Mouse (Mus musculus) hindbrain, embryonic 11.5 days (tissue): ENCODE measurements around the gene Shc4. TPM values are rescaled to one million over a fixed set of nuclear protein-coding genes. Genes with fewer than 3 reads are reported as not detected.

Source experiments
- ATAC-seq: fragments of 200-750 bp; cut with Nextera tagmentation; 2 replicates; pipeline ENCODE4 v1.8.0; 2017; ENCODE audit warnings: mild to moderate bottlenecking, moderate TSS enrichment, moderate library complexity; ENCODE audit not compliant: low FRiP score
- DNase-seq: peaks from one replicate; pipeline ENCODE4 v3.0.0-alpha.2; 2015; ENCODE audit warnings: low spot score
- H3K27ac ChIP-seq: fragments of 300-500 bp; sonication (generic); 2 replicates; pipeline ENCODE4 v1.5.1; 2014; ENCODE audit warnings: mild to moderate bottlenecking, low read depth, low read length
- H3K27me3 ChIP-seq: fragments of 300-500 bp; sonication (generic); 2 replicates; pipeline ENCODE4 v1.6.1; 2014; ENCODE audit warnings: mild to moderate bottlenecking, low read length, moderate library complexity, mixed read lengths; ENCODE audit not compliant: control insufficient read depth, insufficient read depth
- H3K36me3 ChIP-seq: fragments of 300-500 bp; sonication (generic); 2 replicates; pipeline ENCODE4 v1.6.1; 2014; ENCODE audit warnings: mild to moderate bottlenecking, low read length, moderate library complexity, mixed read lengths; ENCODE audit not compliant: control insufficient read depth, insufficient read depth
- H3K4me1 ChIP-seq: fragments of 300-500 bp; sonication (generic); replicated peaks from 2 replicates; pipeline ENCODE4 v1.6.1; 2014; ENCODE audit warnings: low read length, mixed read lengths; ENCODE audit not compliant: control insufficient read depth, insufficient read depth
- H3K4me2 ChIP-seq: fragments of 300-500 bp; sonication (generic); replicated peaks from 2 replicates; pipeline ENCODE4 v1.6.1; 2014; ENCODE audit warnings: mild to moderate bottlenecking, low read depth, low read length
- H3K4me3 ChIP-seq: fragments of 300-500 bp; sonication (generic); 2 replicates; pipeline ENCODE4 v1.5.1; 2014; ENCODE audit warnings: low read depth, low read length
- H3K9ac ChIP-seq: fragments of 300-500 bp; sonication (generic); 2 replicates; pipeline ENCODE4 v1.6.1; 2014; ENCODE audit warnings: low read depth, low read length
- H3K9me3 ChIP-seq: fragments of 300-500 bp; sonication (generic); 2 replicates; pipeline ENCODE4 v1.6.1; 2016; ENCODE audit warnings: low read length; ENCODE audit not compliant: control insufficient read depth
- WGBS: fragments of 180-500 bp; shearing (Covaris S2); extraction: QIAGEN DNeasy Blood & Tissue Kit; methylation state at CpG from one replicate; pipeline ENCODE4 v1.1.7; 2014; 5-methylcytosine and 5-hydroxymethylcytosine counted together
- polyA plus RNA-seq: library from polyadenylated mRNA; unstranded; fragments of >200 nt; fragmentation: Nextera tagmentation; extraction: Ambion mirVana; gene quantifications from 2 replicates; pipeline ENCODE4 v1.2.1, GENCODE M21; 2014

Gene Shc4
- polyA plus RNA-seq, 1 experiment from 2014 or later: 1.8 TPM

DNA sequence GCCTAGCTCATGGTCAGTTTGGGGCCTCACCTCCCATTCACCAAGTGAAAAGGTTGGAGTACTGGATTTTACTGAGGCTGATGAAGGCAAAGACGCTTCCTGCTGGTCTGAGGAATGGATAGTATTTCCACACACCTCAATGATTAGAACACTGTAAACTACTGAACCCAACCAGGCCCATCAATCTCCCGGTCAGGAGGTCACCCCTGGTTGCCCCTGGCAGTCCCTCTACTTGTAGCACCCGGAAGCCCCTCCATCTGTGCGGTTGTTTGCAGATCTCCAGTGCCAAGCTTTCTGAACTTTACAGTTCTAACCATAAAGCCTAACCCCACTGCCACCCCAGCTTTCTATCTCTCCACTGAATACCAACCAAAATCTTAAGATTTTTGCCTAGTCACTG is 62.8 kb downstream of the Shc4 start:
- no peak for DNase-seq
- no peaks in the 10 kb centered on the region for H3K27me3 ChIP-seq
- 70% methylated on average over 4 of the region's 4 CpGs for WGBS
- H3K4me2 ChIP-seq: no peak overlapping the region
- ATAC-seq: no peak
- H3K9ac ChIP-seq: no peak overlapping the region
- no peaks in the 10 kb centered on the region for H3K36me3 ChIP-seq
- H3K27ac ChIP-seq: no peak overlapping the region
- H3K9me3 ChIP-seq: no peaks in the 10 kb centered on the region
- no peaks in the 10 kb centered on the region for H3K4me1 ChIP-seq
- H3K4me3 ChIP-seq: no peak overlapping the region

DNA sequence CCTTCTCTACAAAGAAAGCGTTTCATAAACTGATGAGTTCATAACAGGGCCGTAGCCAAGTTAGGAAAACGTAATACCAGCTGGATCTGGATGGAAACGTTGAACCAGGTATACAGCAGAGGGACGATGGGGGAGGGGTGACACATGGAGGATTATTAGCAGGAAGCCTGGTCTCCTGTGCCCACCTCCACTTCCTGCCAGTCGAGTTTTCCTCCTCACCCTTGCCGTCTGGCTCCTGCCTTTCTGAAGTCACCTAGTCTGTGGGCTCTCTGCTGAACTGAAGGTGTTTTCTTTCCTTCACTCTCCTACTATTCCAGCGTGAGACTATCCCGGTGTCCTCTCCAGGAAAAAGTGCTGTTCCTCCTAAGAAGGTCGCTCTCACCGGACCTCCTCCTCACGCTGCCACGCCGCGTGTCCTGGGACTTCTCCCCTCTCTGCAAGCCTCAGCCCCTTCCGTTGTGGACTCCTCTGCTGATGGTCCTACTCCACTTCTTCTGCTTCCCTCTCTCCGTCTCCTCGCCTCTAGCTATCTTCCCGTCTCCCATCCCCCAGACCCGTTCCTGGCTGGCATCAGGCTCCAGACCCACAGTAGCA is 63.3 kb downstream of the Shc4 start:
- Histone ChIP-seq H3K9me3 (no peaks in the 10 kb centered on the region), H3K27ac (no peak overlapping the region), H3K4me2 (peak overlapping the region; percentile 17), H3K27me3 (no peaks in the 10 kb centered on the region), H3K4me1 (no peaks in the 10 kb centered on the region), H3K9ac (no peak overlapping the region), H3K36me3 (no peaks in the 10 kb centered on the region), H3K4me3 (no peak overlapping the region)
- 36% methylated on average over 20 of the region's 20 CpGs for WGBS
- peak; percentile 43 for DNase-seq
- ATAC-seq: peak; percentile 47; the same call in 1 of the 2 replicates

DNA sequence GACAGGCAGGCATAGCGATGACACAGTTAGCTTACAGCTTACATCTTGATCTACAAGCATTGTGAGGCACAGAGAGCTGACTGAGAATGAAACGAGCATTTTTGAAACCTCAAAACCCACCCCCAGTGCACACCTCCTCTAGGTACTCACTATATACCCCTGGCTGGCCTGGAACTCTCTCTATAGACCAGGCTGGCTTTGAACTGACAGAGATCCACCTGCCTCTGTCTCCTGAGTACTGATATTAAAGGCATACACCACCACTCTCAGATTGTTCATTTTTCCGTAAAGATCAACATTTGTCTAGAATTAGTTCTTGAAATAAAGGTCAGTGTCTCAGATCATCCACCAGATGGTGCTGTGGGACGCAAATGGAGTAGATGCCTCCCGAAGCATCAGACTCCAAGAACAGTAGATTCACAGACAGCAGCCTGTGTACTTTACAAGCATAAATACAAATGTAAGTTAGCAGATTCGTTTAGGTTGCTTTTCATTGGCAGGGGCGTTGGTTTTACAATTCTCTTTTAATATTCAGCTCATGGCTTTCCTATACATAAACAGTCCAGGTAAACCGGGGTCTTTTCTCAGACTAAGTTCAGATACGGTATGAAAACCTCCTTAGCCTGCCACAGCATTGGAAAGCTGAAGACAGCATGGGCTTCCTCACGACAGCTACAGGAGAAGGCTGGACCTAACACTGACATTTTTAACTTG is 64.0 kb downstream of the Shc4 start:
- Histone ChIP-seq H3K4me1 (no peaks in the 10 kb centered on the region), H3K9me3 (no peaks in the 10 kb centered on the region), H3K36me3 (no peaks in the 10 kb centered on the region), H3K4me3 (no peak overlapping the region), H3K9ac (no peak overlapping the region), H3K4me2 (peak overlapping the region; percentile 17), H3K27ac (no peak overlapping the region), H3K27me3 (no peaks in the 10 kb centered on the region)
- ATAC-seq (peak; percentile 72), DNase-seq (peak; percentile 82)
- WGBS: 17% methylated on average over 10 of the region's 10 CpGs

DNA sequence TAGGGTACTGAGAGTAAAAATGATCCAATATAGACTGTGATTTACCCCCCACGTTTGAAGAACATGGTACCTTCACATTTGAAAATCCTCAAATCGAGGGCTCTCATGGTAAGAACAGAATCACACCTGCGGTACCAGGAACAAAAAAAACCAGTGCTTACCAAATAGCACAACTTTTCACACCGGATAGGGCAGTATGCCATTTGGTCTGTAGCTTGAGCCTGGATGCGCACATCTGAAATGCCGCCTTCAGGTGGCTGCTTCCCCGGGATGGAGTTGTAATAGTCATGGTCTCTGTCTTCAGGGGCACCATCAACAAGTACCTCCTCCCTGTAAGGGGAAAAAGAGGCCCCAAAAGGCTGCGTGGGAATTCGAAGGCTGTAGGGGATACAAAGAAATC is 68.6 kb downstream of the Shc4 start:
- no peak for DNase-seq
- WGBS: 90% methylated on average over 9 of the region's 9 CpGs
- Histone ChIP-seq H3K36me3 (no peaks in the 10 kb centered on the region), H3K9me3 (no peaks in the 10 kb centered on the region), H3K4me3 (no peak overlapping the region), H3K4me1 (no peaks in the 10 kb centered on the region), H3K27me3 (no peaks in the 10 kb centered on the region), H3K27ac (no peak overlapping the region), H3K9ac (no peak overlapping the region), H3K4me2 (no peak overlapping the region)
- ATAC-seq: no peak

DNA sequence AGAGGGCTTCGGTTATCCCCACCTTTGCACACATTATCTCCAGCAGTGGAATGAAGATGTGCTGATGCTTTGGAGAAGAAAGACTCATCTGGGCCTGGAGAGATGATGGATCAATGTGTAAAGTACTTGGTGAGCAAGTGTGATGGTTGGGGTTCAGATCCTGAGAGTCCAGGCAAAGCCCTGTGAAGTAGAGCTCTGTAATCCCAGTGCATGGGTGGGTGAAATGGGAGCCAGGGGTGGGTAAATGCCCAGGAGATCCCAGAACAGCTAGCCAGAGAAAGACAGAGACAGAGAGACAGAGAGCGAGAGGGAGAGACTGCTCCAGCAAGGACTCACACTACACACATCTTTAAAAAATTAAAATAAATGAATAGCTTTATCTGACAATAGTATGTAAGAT is 70.7 kb downstream of the Shc4 start:
- Histone ChIP-seq H3K4me1 (no peaks in the 10 kb centered on the region), H3K4me2 (no peak overlapping the region), H3K27me3 (no peaks in the 10 kb centered on the region), H3K4me3 (no peak overlapping the region), H3K27ac (no peak overlapping the region), H3K36me3 (no peaks in the 10 kb centered on the region), H3K9ac (no peak overlapping the region), H3K9me3 (no peaks in the 10 kb centered on the region)
- DNase-seq (no peak), ATAC-seq (no peak)
- WGBS: 83% methylated on average over 2 of the region's 2 CpGs

DNA sequence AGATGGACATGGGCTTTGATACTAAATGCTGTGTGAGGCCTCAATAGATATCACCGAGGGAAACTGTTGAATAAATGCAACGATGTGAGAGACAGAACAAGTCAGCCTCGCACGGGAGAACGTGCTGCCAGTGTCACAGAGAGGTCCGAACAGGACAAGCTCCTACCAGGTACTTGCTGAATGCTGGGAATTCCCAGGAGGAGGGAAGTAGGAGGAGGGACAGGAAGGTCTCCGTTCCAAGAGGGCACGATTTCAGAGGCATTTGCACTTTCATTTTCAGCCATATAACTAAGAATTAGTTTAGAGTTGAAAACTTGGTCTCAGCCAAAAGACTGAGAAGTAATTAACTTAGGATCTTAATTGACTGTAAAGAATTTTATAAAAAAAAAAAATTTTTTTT is 72.4 kb downstream of the Shc4 start:
- H3K4me1 ChIP-seq: no peaks in the 10 kb centered on the region
- H3K9me3 ChIP-seq: no peaks in the 10 kb centered on the region
- H3K4me3 ChIP-seq: no peak overlapping the region
- no peaks in the 10 kb centered on the region for H3K27me3 ChIP-seq
- H3K27ac ChIP-seq: no peak overlapping the region
- H3K4me2 ChIP-seq: no peak overlapping the region
- H3K36me3 ChIP-seq: no peaks in the 10 kb centered on the region
- ATAC-seq (no peak), DNase-seq (no peak)
- 71% methylated on average over 8 of the region's 8 CpGs for WGBS
- H3K9ac ChIP-seq: no peak overlapping the region

DNA sequence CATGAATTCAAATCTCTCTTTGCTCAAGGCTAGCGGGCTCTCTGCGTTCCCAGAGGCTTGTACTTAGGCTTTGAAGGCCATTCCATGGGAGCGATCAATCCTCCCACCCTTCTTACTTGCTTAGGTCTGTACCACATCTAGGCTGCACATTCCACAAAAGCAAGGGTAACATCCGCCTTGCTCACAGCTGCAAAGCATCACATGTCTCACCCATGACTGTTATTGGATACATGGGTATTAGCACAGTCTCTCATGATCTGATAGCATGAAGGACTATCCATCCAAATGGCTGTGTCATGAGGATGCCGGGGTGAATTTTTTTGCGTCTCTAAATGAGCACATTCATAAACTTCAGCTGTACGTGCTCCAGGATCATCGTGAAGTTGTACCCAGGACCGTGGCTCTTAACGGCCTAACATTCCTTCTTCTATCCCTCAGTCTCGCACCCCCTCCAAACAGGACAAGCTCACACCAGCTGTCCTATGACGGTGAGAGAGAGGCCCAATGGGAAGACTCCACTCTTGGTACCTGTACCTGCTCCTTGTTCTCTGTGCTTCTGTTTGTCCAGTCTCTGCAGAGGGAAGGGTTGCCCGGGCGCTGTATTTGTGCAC is 73.1 kb downstream of the Shc4 start:
- no peaks in the 10 kb centered on the region for H3K9me3 ChIP-seq
- no peaks in the 10 kb centered on the region for H3K36me3 ChIP-seq
- no peaks in the 10 kb centered on the region for H3K27me3 ChIP-seq
- WGBS: 96% methylated on average over 14 of the region's 14 CpGs
- ATAC-seq (no peak), DNase-seq (no peak)
- no peak overlapping the region for H3K4me3 ChIP-seq
- no peak overlapping the region for H3K27ac ChIP-seq
- no peak overlapping the region for H3K4me2 ChIP-seq
- H3K4me1 ChIP-seq: no peaks in the 10 kb centered on the region
- H3K9ac ChIP-seq: no peak overlapping the region

DNA sequence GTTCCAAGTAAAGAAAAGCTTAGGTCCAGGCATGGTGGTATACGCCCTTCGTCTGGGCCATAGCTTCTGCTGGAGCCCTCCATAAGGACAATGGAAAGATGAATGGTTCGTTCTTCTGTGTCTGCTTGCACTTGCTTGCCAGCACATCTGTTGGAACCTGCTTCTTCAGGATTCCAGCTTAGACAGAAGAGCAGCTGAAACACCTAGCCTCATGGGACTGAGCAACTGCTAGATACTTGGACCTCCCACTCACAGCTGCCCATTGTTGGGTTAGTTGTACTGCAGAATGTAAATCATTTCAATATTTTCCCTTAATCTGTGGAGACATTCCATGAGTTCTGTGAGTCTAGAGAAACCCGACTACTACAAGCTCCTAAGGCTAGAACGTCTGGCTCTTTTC is 73.9 kb downstream of the Shc4 start:
- WGBS: 89% methylated on average over 5 of the region's 5 CpGs
- H3K9me3 ChIP-seq: no peaks in the 10 kb centered on the region
- no peak overlapping the region for H3K4me2 ChIP-seq
- no peak overlapping the region for H3K9ac ChIP-seq
- H3K4me3 ChIP-seq: no peak overlapping the region
- no peak overlapping the region for H3K27ac ChIP-seq
- H3K27me3 ChIP-seq: no peaks in the 10 kb centered on the region
- DNase-seq: no peak
- ATAC-seq: no peak
- H3K4me1 ChIP-seq: no peaks in the 10 kb centered on the region
- H3K36me3 ChIP-seq: no peaks in the 10 kb centered on the region

DNA sequence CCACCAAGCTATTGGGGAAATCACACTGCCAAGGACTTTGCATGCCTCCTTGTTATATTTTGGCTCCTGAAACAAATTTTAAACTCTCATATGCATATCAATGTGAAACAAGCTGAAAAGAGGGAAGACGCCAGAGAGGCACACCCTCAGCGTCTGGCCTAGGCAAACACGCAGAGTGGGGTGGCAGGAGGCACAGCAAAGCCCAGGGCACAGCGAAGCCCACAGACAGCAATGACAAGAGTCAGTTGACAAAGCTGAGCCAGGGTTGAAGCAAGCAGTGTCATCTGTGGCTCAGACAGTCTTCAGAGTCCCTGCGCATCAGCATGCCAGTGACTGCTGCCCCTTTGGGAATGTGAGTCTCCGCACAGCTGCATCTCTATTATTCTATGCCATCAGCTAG is 79.0 kb downstream of the Shc4 start:
- WGBS: 78% methylated on average over 6 of the region's 6 CpGs
- Histone ChIP-seq H3K9me3 (no peaks in the 10 kb centered on the region), H3K27me3 (no peaks in the 10 kb centered on the region), H3K9ac (no peak overlapping the region), H3K4me3 (no peak overlapping the region), H3K36me3 (no peaks in the 10 kb centered on the region), H3K4me2 (no peak overlapping the region), H3K27ac (no peak overlapping the region), H3K4me1 (no peaks in the 10 kb centered on the region)
- no peak for DNase-seq
- no peak for ATAC-seq
